Mouse (Mus musculus): ENCODE measurements around the gene Wwox. TPM values are rescaled to one million over a fixed set of nuclear protein-coding genes. Genes with fewer than 3 reads are reported as not detected.

Wwox gene
- polyA plus RNA-seq, 1 experiment = 17.3 TPM

DNA sequence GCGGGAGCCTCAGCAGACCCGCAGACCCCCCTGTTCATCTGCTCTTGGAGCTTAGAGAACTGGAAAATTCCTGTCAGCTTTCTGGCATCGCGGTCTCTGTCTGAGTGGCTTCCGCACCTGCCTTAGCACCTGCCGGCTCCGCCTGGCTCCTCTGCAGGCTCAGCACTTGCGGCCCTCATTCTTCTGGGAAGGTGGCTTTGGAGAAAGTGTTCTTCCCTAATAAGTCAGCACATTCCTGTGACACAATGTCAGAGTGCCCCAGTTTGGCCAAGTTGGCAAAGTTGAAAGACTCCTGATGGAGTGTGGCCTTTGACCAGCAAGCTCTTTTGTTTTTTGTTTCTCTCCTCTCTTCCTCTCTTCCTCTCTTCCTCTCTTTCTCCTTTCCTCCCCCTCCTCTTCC is 343.9 kb downstream of the Wwox start:
- no peaks in the 10 kb centered on the region for H3K4me1 ChIP-seq (ENCODE audit: control insufficient read depth, insufficient read depth, low read length)

DNA sequence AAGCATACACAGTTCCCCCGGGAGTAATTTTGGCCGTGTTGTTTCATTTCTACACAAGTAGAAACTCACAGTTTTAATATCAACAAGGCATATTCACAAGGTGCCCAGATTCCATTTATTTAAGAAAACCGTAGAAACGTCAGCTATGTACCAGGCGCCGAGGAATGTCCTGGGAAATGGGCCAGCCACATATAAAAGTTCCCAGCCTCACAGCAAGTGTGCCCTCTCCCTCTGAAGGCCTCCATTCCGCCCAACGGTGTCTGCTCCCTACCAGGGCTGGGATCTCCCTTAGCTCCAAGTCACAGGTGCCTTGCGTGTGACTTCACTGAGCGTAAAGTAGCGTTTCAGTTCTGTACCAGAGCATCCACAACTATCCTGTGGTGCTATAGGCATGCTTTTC is 346.4 kb downstream of the Wwox start:
- TF ChIP-seq POLR2A (IDR thresholded peaks at IDR 0.05; ENCODE audit: extremely low read depth, insufficient read depth, low read length) = no peak
- TF ChIP-seq CTCF (IDR thresholded peaks at IDR 0.05; ENCODE audit: extremely low read depth, insufficient read depth, low read length) = no peak
- no peak overlapping the region for H3K27ac ChIP-seq (ENCODE audit: insufficient read depth, low read length)
- H3K4me1 ChIP-seq (ENCODE audit: control insufficient read depth, insufficient read depth, low read length) = no peaks in the 10 kb centered on the region
- no peak overlapping the region for H3K4me3 ChIP-seq (ENCODE audit: insufficient read depth, low read length)

More for the DNA sequence above, 343.9 kb downstream of the Wwox start:
- Histone ChIP-seq H3K27ac (ENCODE audit: insufficient read depth, low read length) (no peak overlapping the region), H3K4me3 (ENCODE audit: insufficient read depth, low read length) (no peak overlapping the region)
- TF ChIP-seq POLR2A (IDR thresholded peaks at IDR 0.05; ENCODE audit: extremely low read depth, insufficient read depth, low read length) = no peak
- no peak for TF ChIP-seq CTCF (IDR thresholded peaks at IDR 0.05; ENCODE audit: extremely low read depth, insufficient read depth, low read length)

DNA sequence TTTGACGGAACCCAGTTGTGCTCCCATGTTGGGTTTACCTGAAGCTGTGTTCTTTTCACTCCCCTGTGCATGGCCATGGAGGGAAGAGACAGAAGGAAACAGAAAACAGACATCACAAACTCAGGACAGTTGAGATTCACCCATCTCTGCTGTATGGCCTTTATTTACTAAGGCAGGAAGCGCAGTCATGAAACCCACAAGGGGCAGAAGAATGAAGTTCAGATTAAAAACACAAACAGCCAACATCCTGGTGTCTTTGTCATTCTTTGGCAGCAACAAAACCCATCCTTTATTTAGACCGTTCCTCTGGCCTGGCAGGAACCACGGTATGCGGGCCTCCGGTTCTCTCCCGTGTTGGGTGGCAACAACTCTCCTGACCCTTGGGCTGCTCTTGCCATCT is 350.2 kb downstream of the Wwox start:
- TF ChIP-seq CTCF (IDR thresholded peaks at IDR 0.05; ENCODE audit: extremely low read depth, insufficient read depth, low read length) (no peak), POLR2A (IDR thresholded peaks at IDR 0.05; ENCODE audit: extremely low read depth, insufficient read depth, low read length) (no peak)
- Histone ChIP-seq H3K4me3 (ENCODE audit: insufficient read depth, low read length) (no peak overlapping the region), H3K27ac (ENCODE audit: insufficient read depth, low read length) (no peak overlapping the region), H3K4me1 (ENCODE audit: control insufficient read depth, insufficient read depth, low read length) (no peaks in the 10 kb centered on the region)

DNA sequence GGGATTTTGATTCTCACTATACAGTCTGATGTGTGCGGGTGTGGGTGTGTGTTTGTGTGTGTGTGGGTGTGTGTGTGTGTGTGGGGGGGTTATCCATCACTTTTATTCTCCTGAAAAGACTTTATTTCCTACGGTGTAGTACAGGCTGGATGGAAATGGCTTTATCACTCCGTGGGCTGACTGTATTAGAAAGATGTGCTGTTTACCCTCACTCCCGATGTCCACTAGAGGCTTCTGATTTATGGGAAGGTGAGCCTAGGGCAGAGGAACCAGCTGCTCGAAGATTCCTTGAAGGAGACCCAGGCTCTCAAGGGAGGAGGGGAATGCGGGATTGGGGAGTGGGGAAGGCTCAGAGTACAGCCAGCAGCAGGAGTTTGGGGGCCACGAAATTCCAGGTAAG is 351.3 kb downstream of the Wwox start:
- Histone ChIP-seq H3K4me3 (ENCODE audit: insufficient read depth, low read length) (no peak overlapping the region), H3K27ac (ENCODE audit: insufficient read depth, low read length) (no peak overlapping the region), H3K4me1 (ENCODE audit: control insufficient read depth, insufficient read depth, low read length) (no peaks in the 10 kb centered on the region)
- no peak for TF ChIP-seq POLR2A (IDR thresholded peaks at IDR 0.05; ENCODE audit: extremely low read depth, insufficient read depth, low read length)
- no peak for TF ChIP-seq CTCF (IDR thresholded peaks at IDR 0.05; ENCODE audit: extremely low read depth, insufficient read depth, low read length)

DNA sequence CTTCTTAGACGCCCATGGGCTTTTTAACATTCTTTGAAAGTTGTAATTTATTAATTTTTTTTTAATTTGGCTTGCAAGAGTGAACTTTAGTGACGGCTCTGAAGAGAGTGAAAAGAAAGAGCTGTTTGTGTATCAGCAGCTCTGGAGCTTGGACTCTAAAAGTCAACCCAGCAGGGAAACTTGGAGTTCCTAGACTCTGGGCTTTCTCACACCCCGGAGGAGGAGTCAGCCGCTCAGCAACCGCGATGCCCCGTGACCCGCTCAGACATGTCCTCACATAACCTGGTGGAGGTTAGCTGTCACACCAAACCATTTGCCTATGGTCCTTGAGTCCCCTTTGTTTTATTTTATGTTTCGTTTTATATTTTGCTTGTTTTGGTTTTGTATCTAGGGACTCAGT is 354.2 kb downstream of the Wwox start:
- H3K4me3 ChIP-seq (ENCODE audit: insufficient read depth, low read length) = no peak overlapping the region
- no peak overlapping the region for H3K27ac ChIP-seq (ENCODE audit: insufficient read depth, low read length)
- TF ChIP-seq POLR2A (IDR thresholded peaks at IDR 0.05; ENCODE audit: extremely low read depth, insufficient read depth, low read length) = no peak
- TF ChIP-seq CTCF (IDR thresholded peaks at IDR 0.05; ENCODE audit: extremely low read depth, insufficient read depth, low read length) = no peak
- H3K4me1 ChIP-seq (ENCODE audit: control insufficient read depth, insufficient read depth, low read length) = no peaks in the 10 kb centered on the region

DNA sequence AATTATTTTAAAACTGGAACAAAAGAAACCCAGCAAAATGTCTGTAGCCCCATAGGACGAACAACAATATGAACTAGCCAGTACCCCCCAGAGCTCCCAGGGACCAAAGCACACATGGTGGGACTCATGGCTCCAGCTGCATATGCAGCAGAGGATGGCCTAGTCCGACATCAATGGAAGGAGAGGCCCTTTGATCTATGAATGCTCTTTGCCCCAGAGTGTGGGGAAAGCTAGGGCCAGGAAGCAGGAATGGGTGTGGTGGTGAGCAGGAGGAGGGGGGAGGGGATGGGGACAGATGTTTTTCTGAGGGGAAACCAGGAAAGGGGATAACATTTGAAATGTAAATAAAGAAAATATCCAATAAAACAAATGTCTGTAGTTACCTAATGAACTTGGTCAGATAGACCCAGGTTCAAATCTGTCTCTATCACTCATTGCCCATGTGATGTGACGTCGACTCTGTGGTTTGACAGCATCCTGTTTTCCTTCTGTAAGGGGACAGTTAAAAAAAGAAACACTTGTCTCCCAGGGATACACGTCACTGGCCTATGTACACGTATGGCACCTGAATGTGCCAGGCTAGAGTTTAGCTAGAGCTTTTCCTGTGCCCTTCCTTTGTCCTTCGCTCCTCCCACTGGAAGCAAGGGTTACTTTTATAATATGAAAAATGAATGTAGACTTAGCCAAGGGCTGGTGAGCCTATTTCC is 362.1 kb downstream of the Wwox start:
- TF ChIP-seq POLR2A (IDR thresholded peaks at IDR 0.05; ENCODE audit: extremely low read depth, insufficient read depth, low read length) = no peak
- no peak for TF ChIP-seq CTCF (IDR thresholded peaks at IDR 0.05; ENCODE audit: extremely low read depth, insufficient read depth, low read length)
- Histone ChIP-seq H3K27ac (ENCODE audit: insufficient read depth, low read length) (no peak overlapping the region), H3K4me3 (ENCODE audit: insufficient read depth, low read length) (no peak overlapping the region)

DNA sequence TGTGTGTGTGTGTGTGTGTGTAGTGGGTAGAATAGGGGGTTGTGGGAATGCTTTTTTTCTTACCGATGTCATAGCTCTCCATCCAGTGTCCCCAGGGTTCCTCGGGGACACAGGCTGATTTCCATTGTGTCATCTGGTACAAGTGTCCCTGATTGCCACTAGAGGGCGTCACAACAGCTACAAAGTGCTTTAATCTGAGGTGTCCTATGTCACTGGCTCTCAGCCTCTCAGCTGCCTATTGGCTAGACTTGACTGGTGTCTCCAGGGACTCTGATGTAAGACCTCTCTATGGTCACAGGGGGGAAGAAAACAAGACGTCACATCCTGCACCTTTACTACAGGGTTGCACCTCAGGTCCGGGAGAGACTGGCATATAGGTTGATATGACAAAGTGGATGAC is 363.7 kb downstream of the Wwox start:
- TF ChIP-seq POLR2A (IDR thresholded peaks at IDR 0.05; ENCODE audit: extremely low read depth, insufficient read depth, low read length) = no peak
- TF ChIP-seq CTCF (IDR thresholded peaks at IDR 0.05; ENCODE audit: extremely low read depth, insufficient read depth, low read length) = 0 out of 2 replicates have a peak, but pooled peaks have one; percentile 9
- Histone ChIP-seq H3K4me3 (ENCODE audit: insufficient read depth, low read length) (no peak overlapping the region), H3K27ac (ENCODE audit: insufficient read depth, low read length) (no peak overlapping the region), H3K4me1 (ENCODE audit: control insufficient read depth, insufficient read depth, low read length) (no peaks in the 10 kb centered on the region)

More for the DNA sequence above, 362.1 kb downstream of the Wwox start:
- H3K4me1 ChIP-seq (ENCODE audit: control insufficient read depth, insufficient read depth, low read length) = no peaks in the 10 kb centered on the region

DNA sequence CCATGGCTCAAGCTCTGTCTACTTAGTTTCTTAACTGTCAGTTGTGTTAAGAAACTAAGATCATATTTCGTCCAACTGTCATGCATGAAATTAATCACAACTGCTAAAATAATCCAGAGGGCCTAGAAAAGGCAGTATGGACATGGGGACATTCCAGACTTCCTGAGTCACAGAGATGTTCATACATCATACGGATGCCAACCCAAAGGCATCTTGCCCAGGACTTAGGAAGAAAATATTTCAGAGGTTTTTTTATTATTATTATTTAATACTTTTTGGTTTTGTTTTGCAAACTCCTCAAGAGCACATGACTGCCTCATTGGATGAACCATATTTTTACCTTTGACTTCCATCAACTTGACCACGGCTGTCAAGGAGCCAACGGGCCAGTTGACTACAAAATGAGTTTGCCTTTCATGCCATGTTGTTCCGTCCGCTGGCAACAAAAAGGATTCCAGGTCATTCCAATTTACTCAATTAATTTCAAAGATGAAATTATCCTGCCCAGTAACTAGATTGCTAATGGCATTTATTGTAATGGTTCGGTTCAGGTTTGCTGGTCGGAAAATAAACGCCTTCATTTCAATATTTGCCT is 367.5 kb downstream of the Wwox start:
- Histone ChIP-seq H3K27ac (ENCODE audit: insufficient read depth, low read length) (no peak overlapping the region), H3K4me1 (ENCODE audit: control insufficient read depth, insufficient read depth, low read length) (no peaks in the 10 kb centered on the region), H3K4me3 (ENCODE audit: insufficient read depth, low read length) (no peak overlapping the region)
- TF ChIP-seq CTCF (IDR thresholded peaks at IDR 0.05; ENCODE audit: extremely low read depth, insufficient read depth, low read length) (no peak), POLR2A (IDR thresholded peaks at IDR 0.05; ENCODE audit: extremely low read depth, insufficient read depth, low read length) (no peak)

DNA sequence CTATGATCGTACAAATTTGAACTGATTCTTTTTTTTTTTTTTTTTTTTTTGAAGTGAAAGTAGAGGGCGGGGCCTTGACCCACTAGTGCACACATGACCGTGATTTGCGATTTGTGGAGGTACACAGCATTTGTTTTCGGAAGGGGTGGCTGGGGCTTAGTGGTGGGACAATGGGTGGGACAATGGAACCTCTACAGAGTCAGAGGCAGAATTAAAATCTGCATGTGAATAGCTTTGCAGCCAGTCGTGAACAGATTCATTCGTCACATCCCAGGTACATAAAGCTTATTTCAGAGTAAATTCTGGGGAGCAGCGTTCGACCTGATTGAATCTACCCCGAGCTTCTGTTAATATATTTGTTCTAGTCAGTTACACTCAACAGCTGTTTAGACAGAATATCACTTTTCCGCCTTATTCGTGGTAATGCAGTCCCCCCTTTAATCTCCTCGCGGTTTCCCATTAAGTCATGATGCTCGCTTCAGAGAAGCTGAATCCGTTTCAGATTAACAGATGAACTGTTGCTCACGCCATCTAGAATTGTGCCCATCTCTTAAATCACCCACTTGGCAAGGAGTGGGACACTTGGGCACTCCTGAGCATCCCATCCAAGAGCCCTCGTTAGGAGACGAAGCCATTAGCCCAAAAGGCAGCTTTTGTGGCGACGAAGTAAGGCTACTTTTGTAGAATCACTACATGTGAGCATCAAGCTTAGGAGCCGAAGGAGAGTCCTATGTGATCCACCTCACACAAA is 368.4 kb downstream of the Wwox start:
- no peak overlapping the region for H3K4me3 ChIP-seq (ENCODE audit: insufficient read depth, low read length)
- TF ChIP-seq POLR2A (IDR thresholded peaks at IDR 0.05; ENCODE audit: extremely low read depth, insufficient read depth, low read length) (no peak), CTCF (IDR thresholded peaks at IDR 0.05; ENCODE audit: extremely low read depth, insufficient read depth, low read length) (no peak)
- 0 out of 2 replicates have a peak, but pooled peaks cover 1% of the 10 kb centered on the region for H3K4me1 ChIP-seq (ENCODE audit: control insufficient read depth, insufficient read depth, low read length)
- H3K27ac ChIP-seq (ENCODE audit: insufficient read depth, low read length) = no peak overlapping the region
